Mouse (Mus musculus) CD8-positive naive resting alpha-beta T cell, adult 2 months (primary cell): ENCODE measurements at regions not wholly inside any gene's neighbourhood (a gene's known extent, or its start where the extent isn't known, plus 50 kb on each side); places are given as distances from the start of the nearest gene placed in this dataset.
A peak's percentile ranks its signal among the peaks of the same experiment; 100 is the strongest.

ENCODE experiments used
- DNase-seq, 2 experiments: peaks; one replicate each; pipeline ENCODE4 v3.0.0; 2022; ENCODE audit warnings: low read depth in 2 of 2, low spot score in 2 of 2

- no peak for DNase-seq
Measured at GRCm38 (mm10) chr15:96182313-96182712, 105.0 kb upstream of the Arid2 start.

DNA sequence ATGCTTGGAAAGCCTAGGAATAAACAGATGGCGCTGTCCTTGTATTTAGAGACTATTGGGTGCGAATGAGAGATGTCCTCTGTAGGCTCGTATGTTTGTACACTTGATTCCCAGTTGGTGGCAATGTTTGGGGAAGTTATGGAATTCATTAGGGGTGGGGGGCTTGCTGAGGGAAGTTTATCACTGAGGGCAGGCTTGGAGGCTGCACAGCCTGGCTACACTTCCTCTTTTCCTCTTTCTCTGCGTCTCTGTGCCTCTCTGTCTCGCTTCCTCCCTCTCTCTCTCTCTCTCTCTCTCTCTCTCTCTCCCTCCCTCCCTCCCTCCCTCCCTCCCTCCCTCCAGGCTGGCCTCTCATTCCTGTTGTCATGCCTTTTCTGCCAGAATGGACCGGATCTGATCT lies 104.2 kb upstream of the Arid2 start:
- DNase-seq = no peak

DNA sequence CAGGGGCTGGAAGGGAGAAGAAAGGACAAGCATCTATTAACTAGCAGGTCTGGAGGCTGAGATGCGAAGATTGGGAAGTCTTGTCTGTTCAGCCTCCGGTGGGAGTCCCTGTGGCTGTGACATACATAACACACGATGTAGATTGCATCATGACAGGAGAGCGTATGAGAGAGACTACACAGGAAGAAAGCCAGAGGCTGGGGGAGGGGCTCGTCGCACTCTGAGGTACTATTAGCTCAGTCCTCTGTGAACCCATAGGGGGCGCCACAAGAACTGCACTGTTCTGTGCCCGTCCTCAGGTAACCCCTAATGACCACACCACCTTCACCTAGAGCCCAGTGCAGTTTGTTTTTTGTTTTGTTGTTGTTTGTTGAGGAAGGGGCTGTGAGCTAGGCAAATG lies 102.7 kb upstream of the Arid2 start:
- peak in 1 of 2 experiments; percentile 4 for DNase-seq

DNA sequence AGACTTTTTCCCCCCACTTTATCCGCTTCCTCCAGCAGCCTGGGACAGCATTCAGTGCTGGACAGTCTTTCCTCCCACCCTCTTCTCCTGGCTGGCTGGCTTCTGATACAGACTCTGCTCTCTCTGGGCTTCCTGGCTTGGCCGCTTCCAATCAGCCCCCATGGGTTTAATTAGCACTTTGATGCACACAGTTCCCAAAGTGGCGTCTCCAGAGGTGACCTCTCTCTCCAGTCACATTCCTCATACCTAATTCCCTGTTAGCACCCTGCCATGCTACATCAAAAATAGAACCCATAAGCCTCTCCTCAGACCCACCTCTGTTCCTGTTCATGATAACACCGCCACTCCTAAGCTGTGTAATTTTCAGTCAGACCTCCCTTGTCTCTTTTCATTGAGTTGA lies 101.9 kb upstream of the Arid2 start:
- no peak for DNase-seq

- DNase-seq = no peak
Measured at GRCm38 (mm10) chr15:96185901-96186300, 101.4 kb upstream of the Arid2 start.

DNA sequence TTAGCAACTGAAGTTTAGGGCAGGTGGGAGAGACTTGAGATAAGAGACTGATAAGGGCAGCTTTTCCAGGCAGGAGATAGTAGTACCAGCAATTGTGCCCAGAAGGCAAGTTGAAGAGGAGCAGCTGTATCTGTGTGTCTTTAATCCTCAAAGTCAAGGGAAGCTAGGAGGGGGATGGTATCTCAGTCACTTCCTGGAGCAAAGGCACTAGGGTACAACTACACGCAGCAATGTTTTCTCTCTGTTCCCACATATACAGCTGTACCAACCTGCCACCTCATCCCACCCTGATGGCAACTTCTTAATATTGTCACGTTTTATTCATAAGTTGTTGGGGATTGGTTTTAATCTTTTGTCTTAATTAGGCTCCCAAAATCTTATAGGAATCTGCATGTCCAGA lies 97.8 kb upstream of the Arid2 start:
- DNase-seq = no peak

DNA sequence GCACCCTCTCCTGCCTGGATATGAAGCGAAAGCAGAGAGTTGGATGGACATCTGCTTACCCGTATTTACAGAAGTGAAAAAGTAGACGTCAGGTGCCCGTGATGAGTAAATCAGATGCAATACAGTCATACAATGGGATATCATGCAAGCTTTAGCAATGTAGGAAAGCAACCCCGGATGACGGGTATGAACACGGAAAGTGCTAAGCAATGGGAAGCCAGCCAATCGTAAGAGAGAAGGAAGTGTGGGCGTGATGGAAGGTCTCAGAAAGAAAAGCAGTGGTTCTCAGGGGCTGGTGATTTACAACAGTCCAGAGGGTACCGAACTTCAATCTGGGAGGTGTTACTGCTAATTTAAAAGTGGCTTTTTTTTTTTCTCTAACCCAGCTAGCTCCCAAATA lies 89.9 kb upstream of the Arid2 start:
- DNase-seq = no peak

DNA sequence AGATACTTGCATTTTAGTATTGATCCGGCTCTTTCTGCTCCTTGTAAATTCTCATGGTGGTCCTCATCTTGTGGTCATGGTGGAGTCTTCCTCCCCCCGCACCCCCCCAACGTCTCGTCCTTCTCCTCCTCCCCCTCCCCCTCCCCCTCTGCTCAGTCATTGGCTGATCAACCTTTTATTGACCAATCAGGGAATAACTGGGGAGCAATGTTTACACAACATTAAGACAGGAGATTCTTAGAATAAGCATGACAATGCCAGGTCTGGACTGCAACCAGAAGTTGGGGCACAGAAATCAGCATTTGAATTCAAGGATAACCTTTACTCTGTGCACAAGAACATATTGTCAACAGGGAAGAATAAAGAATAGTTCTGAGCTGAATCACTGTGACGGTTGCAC lies 89.4 kb upstream of the Arid2 start:
- DNase-seq = no peak

DNA sequence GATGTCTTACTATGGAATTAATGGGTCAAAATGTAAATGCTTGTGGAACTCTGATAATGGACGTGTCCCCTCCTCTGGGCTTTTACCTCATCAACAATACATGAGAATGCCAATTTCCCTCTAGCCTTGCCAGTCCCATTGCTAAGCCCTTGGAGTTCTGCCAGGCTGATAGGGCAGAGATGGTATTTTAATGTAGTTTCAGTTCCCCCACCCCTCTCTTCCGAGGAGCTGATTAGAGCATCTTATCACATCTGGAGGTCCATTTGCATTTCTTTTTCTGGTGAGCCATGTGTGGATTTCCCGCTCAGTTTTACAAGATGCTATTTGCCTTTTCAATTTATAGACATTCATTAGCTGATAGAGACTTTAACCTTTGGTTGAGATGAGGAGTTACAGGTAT lies 86.0 kb upstream of the Arid2 start:
- DNase-seq = no peak

DNA sequence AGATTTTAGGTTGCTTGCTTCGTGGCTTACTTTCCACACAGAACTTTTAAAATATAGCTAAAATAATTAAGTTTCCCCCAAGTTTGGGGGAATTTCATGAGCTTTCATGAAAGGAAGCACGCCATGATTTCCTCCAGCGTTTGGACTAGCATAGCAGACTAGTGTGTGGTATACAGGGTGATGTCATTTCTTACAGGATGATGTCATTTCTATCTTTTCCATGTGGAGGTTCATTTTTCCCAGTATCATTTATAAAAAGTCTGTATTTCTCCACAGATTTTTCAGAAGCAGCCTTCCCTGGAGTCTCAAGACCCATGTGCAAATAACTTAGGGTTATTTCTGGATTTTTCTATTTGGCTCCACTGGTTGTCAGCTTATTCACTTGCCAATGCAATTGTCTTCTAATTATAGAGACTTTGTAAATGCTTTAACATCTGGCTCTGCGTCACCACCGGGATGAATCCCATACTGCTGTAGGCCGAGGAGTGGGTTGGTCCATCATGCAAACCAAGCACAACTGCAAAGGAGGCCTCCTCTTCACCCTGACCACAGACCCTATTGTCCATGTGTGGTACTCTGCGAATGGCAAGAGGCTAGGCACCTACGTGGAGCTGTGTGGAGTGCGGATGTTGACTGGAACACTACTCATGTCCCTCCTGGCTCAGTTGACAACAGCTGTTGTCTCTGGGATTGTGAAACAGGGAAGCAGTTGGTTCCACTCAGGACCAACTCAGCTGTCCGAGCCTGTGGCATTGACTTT lies 85.4 kb upstream of the Arid2 start:
- DNase-seq = no peak

- DNase-seq = no peak
Measured at GRCm38 (mm10) chr15:96204187-96204586, 83.1 kb upstream of the Arid2 start.

GRCm38 (mm10) chr15:96204623-96205022 lies 82.7 kb upstream of the Arid2 start:
- DNase-seq = no peak

DNA sequence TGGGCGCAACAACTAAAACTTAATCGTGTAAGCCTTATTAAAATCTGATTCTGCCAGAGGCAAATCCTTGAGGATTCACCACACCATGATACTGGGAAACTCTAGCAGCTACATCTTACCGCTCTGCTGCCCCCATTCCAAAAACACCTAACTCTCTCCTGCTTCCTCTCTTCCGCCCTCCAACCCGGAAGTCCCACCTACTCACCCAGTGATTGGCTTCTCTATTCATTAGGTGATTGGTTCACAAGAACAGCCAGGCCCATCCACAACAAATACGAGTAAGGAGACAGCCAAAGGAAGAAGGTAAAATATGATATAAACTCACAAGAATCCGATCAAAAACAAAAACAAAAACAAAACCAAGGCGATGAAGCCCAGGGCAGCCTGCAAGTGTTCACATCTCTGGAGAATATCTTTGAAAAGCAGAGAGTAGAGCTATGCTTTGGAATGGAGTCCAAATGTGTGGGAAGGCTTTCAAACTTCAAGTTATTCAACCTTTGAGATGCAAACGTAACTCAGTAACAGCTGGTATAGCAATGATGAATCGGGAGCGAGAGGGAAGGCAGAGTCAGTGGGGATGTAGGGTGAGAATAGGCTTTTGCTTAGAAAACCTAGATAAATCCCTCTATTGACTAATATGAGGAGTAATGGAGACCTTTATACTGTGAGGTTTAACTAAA lies 76.5 kb upstream of the Arid2 start:
- no peak for DNase-seq

- DNase-seq = no peak
Measured at GRCm38 (mm10) chr15:96213541-96214312, 73.6 kb upstream of the Arid2 start.

- no peak for DNase-seq
Measured at GRCm38 (mm10) chr15:96217896-96218295, 69.4 kb upstream of the Arid2 start.

- no peak for DNase-seq
Measured at GRCm38 (mm10) chr15:96219746-96220145, 67.6 kb upstream of the Arid2 start.

GRCm38 (mm10) chr15:96231969-96232368 lies 55.3 kb upstream of the Arid2 start:
- no peak for DNase-seq

- DNase-seq = no peak
Measured at GRCm38 (mm10) chr15:96233113-96233512, 54.2 kb upstream of the Arid2 start.

- DNase-seq = no peak
Measured at GRCm38 (mm10) chr15:96234783-96235182, 52.5 kb upstream of the Arid2 start.
